Mouse (Mus musculus) R1 (cell line): ENCODE measurements around the gene Lsm2.
"Not testable (repeated sequence)": the region's sequence is repeated elsewhere in the genome, so short reads cannot be mapped to it uniquely, and the experiment has no call there.

Experiments used
- DNase-seq: peaks from one replicate; pipeline ENCODE4 v3.0.0-alpha.2; 2018; ENCODE audit warnings: low read depth, low spot score

Lsm2 gene

DNA sequence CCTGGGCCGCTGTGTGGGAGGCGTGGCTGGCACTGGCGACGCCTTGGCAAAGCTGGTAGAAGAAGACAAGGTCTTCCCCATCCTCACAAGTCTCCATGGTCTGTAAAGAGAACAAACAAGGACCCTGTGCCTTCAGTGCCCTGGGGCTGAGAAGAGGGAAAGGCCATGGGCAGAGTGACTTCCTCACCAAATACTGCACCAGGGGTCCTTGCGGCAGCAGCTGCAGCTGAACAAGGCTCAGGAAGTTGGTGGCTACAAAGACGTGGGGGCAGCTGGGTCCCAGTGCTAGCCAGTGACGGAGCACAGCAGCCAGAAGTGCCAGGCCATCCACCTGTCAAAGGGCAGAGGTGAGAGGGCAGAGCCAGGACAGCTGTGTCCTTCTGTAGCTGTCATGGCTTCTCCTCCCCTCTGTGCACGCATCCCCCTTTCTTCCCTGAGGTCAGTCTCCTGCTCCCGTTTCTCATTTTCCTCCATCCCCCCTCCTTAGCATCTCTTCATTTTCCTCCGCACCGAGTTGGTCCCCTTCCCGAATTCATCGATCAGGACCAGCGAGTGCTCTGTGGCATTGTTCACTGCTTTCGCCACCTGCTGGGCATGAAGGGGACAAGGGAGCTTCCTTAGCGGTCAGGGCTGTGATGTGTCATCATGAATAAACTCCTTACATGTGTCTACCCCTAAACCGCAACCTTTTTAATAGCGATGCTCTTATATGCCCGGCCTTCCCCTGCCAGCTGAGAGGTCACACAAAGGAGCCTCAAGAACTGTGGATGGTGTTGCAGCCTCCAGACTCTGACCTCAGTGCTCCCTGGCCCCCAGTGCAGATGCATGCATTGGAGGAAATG is 48.2 kb downstream of the Lsm2 start:
- no peak for DNase-seq

DNA sequence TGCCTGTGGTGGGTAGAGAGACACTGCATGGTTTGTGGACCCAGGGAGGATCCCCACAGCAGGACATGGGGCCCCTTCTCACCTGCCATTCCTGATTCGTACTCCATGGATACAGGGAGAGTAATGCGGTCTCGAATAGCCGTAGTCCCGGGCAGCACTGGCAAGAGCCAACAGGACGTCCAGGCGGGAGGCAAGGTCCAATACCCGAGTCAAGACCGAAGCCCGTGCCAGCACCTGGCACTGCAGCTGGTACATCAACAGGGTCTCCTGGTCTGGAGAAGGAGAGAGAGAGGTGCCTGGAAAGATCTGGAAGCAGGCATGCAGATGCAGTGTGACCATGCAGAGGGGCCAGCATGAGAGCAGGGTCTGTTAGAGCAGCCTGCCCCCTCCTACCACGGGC is 49.6 kb downstream of the Lsm2 start:
- no peak for DNase-seq

DNA sequence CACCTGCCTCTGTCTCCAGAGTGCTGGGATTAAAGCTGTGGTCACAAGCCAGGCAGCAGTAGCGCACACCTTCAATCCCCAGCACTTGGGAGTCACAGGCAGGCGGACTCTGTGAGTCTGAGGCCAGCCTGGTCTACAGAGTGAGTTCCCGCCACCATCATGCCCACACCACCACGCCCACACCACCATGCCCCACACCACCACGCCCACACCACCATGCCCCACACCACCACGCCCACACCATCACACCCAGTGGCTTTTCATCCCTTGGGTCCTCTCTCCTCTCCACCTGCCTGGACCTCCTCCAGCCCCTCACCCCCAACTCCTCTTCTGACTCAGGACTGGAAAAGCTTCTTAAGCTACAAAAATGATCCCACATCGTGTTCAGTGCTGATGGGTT is 50.2 kb downstream of the Lsm2 start:
- no peak for DNase-seq

DNA sequence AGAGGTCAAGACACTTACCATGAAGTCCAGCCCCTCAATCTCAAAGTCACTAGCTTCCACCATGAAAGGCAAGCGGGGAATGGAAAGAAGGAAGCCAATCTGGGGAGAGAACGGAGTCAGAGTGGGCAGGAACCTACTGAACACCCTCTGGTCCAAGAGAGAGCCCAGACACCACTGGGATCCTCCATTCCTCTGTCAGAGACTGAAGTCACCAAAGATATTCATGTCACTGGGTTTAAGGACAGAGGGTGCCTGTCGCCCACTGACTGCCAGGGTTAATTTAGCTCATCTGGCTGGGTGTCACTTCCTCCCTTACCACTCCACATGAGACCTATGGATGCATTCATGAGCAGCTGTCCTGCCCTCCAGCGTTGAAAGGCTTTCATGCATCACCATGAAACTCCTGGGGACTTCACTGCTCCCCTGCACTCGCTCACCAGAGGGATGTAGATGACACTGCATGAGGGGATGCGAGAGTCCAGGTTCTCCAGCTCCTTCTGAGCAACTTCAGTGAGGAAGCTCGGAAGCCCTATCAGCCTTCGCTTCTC is 50.7 kb downstream of the Lsm2 start:
- DNase-seq: no peak

DNA sequence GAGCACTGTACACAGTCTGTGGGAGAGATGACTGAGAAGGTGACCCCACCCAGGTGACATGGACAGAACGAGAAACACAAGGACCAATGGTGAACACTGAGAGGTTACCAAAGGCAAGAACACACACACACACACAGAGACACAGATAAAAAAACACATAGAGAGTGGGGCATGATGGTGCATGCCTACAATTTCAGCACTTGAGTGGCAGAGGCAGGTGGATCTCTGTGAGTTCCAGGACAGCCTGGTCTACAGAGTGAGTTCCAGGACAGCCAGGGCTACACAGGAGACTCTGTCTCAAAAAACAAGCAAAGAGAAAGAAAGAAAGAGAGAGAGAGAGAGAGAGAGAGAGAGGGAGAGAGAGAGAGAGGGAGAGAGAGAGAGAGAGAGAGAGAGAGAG is 52.0 kb downstream of the Lsm2 start:
- not testable (repeated sequence) for DNase-seq

DNA sequence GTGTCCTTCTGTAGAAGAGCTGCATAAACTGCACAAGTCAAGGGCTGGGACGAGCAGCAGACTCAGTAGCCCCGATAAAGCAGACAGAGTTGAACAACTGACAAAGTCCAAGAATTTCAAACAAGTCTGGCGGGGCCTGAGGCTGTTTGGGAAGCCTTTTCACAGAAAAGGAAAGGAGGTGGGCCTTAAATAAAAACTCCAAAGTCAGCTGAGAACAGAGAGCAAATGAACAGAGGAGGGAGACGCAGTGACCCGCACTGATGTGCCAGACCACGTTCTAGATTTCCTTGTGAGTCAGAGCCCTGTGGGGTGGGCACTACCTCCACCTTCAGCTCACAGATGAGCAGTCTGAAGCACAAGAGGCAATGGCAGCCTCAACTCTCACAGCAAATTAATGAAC is 53.2 kb downstream of the Lsm2 start:
- no peak for DNase-seq
